Mouse (Mus musculus): ENCODE measurements around the gene Snorc. TPM values are rescaled to one million over a fixed set of nuclear protein-coding genes. Genes with fewer than 3 reads are reported as not detected.
"Not testable (repeated sequence)": the region's sequence is repeated elsewhere in the genome, so short reads cannot be mapped to it uniquely, and the experiment has no call there.

The Snorc gene
- not detected for total RNA-seq (2021)
- polyA plus RNA-seq (2012; rRNA removed): 1.6 TPM in 1 of 2 replicates, not detected in the other
- long read RNA-seq: 0 reads

DNA sequence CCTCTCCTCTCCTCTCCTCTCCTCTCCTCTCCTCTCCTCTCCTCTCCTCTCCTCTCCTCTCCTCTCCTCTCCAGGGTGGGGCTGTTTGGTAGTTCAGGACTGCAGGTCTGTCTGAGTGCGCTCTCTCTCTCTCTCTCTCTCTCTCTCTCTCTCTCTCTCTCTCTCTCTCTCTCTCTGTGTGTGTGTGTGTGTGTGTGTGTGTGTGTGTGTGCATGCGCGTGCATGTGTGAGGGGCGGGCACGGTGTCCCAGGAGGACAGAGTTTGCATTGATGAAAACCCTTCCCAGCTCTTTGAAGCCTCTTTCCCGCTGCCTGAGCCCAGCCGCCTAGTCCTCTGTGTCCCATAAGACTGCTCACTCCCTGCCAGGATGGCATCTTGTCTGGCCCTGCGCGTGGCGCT lies at the start of gene Snorc:
Gene Snorc (plus strand): TSS at position 301 of the 400 bp plus-strand sequence.
- H3K27ac ChIP-seq; H3K79me2 ChIP-seq (replicated peaks; ENCODE audit: control insufficient read depth, insufficient read depth, low read length); H3K9ac ChIP-seq (ENCODE audit: low read depth, low read length); DNase-seq; H3K36me3 ChIP-seq (ENCODE audit: control insufficient read depth, insufficient read depth, low read length); H3K27me3 ChIP-seq (ENCODE audit: control insufficient read depth, insufficient read depth, low read length); H3K4me3 ChIP-seq; H3K4me1 ChIP-seq (ENCODE audit: control insufficient read depth, insufficient read depth, low read length): not testable (repeated sequence)
- intact Hi-C loops (cut with DNase I): loop anchor here (5.0 kb wide), 1 partner anchor 252 kb away; no protein-coding TSS in a partner anchor
- WGBS: 51% methylated on average over 10 of the region's 10 CpGs

DNA sequence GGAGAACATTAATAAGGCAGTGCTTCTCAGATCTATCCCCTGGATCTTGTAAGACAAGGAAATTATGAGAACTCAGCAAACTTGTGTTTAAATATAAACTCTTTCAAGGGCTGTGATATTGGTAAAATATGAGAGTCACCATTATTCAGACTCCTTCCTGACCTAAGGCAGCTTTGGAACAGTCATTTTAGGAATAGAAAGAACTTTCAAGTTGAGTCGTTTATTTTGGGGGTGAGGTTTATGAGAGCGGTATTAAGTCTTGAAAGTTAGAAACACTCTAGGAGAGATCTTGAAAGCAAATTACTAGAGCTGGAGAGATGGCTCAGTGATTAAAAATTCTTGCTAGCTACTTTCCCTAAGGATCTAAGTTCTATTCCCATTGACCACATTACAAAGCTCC lies 34.9 kb upstream of the Snorc start:
- Histone ChIP-seq H3K27ac (no peak overlapping the region), H3K4me3 (no peak overlapping the region), H3K9ac (ENCODE audit: low read depth, low read length) (no peak overlapping the region), H3K79me2 (replicated peaks; ENCODE audit: control insufficient read depth, insufficient read depth, low read length) (no peaks in the 10 kb centered on the region), H3K36me3 (ENCODE audit: control insufficient read depth, insufficient read depth, low read length) (peaks cover 8% of the 10 kb centered on the region), H3K4me1 (ENCODE audit: control insufficient read depth, insufficient read depth, low read length) (peaks cover 1% of the 10 kb centered on the region; the same call in 1 of the 2 replicates), H3K27me3 (ENCODE audit: control insufficient read depth, insufficient read depth, low read length) (no peaks in the 10 kb centered on the region)
- intact Hi-C loops (cut with DNase I): no loop called here
- no peak for DNase-seq
- 93% methylated on average over 2 of the region's 2 CpGs for WGBS
- no peak for TF ChIP-seq POLR2A (IDR thresholded peaks at IDR 0.05; ENCODE audit: insufficient read depth, low read depth, low read length)
- TF ChIP-seq CTCF (IDR thresholded peaks at IDR 0.05): no peak
- no peak for TF ChIP-seq EP300 (IDR thresholded peaks at IDR 0.05; ENCODE audit: insufficient read depth, low read depth, low read length)

DNA sequence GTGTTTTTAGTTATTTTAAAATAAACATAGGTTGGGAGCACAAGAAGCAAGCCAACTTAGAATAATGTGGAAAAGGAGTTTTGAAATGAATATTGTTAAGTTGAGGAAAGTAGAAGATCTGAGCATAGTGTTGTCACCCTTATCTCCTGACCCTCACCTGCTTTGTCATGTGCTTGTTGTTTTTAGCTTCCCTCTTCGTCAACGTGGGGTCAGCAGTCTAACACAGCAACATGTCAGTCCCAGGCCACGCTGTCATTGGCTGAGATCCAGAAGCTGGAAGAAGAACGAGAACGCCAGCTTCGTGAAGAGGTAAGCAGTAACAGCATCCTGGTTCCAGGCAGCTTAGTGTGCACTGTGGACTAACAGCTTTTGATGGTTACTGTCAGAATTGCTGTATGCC lies 33.5 kb upstream of the Snorc start:
- peaks cover 8% of the 10 kb centered on the region for H3K36me3 ChIP-seq (ENCODE audit: control insufficient read depth, insufficient read depth, low read length)
- no peaks in the 10 kb centered on the region for H3K27me3 ChIP-seq (ENCODE audit: control insufficient read depth, insufficient read depth, low read length)
- H3K4me3 ChIP-seq: no peak overlapping the region
- no peak overlapping the region for H3K9ac ChIP-seq (ENCODE audit: low read depth, low read length)
- intact Hi-C loops (cut with DNase I): no loop called here
- TF ChIP-seq EP300 (IDR thresholded peaks at IDR 0.05; ENCODE audit: insufficient read depth, low read depth, low read length) (no peak), POLR2A (IDR thresholded peaks at IDR 0.05; ENCODE audit: insufficient read depth, low read depth, low read length) (no peak), CTCF (IDR thresholded peaks at IDR 0.05) (no peak)
- peaks cover 1% of the 10 kb centered on the region; the same call in 1 of the 2 replicates for H3K4me1 ChIP-seq (ENCODE audit: control insufficient read depth, insufficient read depth, low read length)
- WGBS: 35% methylated on average over 6 of the region's 6 CpGs
- DNase-seq: no peak
- no peak overlapping the region for H3K27ac ChIP-seq
- H3K79me2 ChIP-seq (replicated peaks; ENCODE audit: control insufficient read depth, insufficient read depth, low read length): no peaks in the 10 kb centered on the region

DNA sequence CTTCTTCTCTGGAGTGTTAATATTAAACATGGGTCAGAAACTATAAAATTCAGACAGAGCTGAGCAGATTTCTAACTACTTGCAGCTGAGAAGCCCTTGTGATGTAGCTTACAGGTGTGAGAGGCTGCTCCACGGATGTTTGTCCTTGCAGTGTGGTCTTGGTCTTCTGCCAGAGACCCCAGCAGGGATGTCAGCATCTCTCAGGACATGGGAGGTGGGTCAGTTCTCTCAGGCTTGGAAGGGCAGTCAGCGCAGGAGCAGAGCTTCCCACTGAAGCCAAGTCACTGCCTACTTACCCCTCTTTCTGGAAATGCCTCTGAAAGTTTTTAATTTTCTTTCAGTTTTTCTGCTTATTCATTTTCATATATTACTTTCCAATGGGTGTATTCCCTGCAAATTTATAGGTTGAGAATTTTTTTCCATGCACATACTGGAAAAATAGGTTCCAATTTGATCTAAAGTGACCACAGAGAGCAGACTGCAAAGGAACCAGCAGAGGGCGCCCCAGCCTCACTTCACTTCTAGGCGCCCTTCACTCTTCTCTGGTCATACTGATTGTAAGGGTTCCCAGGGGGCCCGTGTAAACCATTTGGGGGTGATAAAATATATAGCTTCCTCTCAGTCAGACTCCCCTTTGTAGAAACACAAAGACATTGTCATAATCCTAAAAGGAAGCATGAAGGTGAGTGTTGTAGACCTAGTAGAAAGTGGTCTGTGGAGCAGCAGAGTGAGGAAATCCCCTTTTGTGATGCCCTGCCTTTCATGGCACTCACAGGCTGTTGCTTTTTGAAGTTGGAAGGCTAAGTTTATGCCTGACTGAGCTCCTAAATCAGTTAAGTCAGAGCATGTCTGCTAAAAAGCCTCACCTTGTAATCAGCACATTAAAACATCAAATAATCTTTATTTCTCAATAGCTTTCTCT lies 22.6 kb upstream of the Snorc start:
- no peaks in the 10 kb centered on the region; the same call in 1 of the 2 replicates for H3K36me3 ChIP-seq (ENCODE audit: control insufficient read depth, insufficient read depth, low read length)
- H3K4me1 ChIP-seq (ENCODE audit: control insufficient read depth, insufficient read depth, low read length): no peaks in the 10 kb centered on the region

DNA sequence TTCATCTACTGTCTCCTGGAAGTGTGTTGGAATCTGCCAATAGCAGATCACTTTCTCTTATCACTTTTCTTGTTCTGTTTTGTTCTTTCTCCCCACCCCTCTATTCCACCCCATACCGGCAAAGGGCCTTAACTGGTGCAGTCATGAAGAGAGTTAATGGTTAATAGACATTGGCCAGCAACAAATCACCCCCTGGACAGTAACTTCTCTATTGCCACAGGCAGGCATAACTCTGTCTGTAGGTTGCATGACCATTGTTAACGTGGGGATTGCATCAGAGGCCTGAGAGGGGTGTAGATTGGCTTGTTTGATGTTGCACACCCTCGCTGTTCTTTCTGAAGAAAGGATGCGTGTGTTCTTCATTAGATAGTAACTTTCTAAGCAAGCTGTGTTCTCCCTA lies 20.6 kb upstream of the Snorc start:
- DNase-seq: no peak
- Histone ChIP-seq H3K4me1 (ENCODE audit: control insufficient read depth, insufficient read depth, low read length) (peaks cover 2% of the 10 kb centered on the region; the same call in 1 of the 2 replicates), H3K36me3 (ENCODE audit: control insufficient read depth, insufficient read depth, low read length) (peaks cover 6% of the 10 kb centered on the region), H3K79me2 (replicated peaks; ENCODE audit: control insufficient read depth, insufficient read depth, low read length) (no peaks in the 10 kb centered on the region), H3K27ac (no peak overlapping the region), H3K4me3 (no peak overlapping the region), H3K9ac (ENCODE audit: low read depth, low read length) (no peak overlapping the region), H3K27me3 (ENCODE audit: control insufficient read depth, insufficient read depth, low read length) (no peaks in the 10 kb centered on the region)
- intact Hi-C loops (cut with DNase I): no loop called here
- TF ChIP-seq CTCF (IDR thresholded peaks at IDR 0.05) (no peak), POLR2A (IDR thresholded peaks at IDR 0.05; ENCODE audit: insufficient read depth, low read depth, low read length) (no peak), EP300 (IDR thresholded peaks at IDR 0.05; ENCODE audit: insufficient read depth, low read depth, low read length) (no peak)
- WGBS: 87% methylated on average over 4 of the region's 4 CpGs

More for the DNA sequence above, 22.6 kb upstream of the Snorc start:
- H3K9ac ChIP-seq (ENCODE audit: low read depth, low read length): no peak overlapping the region
- H3K4me3 ChIP-seq: no peak overlapping the region
- H3K27ac ChIP-seq: no peak overlapping the region
- TF ChIP-seq POLR2A (IDR thresholded peaks at IDR 0.05; ENCODE audit: insufficient read depth, low read depth, low read length): no peak
- 0 out of 2 replicates have a peak, but pooled peaks have one; percentile 16 for TF ChIP-seq EP300 (IDR thresholded peaks at IDR 0.05; ENCODE audit: insufficient read depth, low read depth, low read length)
- TF ChIP-seq CTCF (IDR thresholded peaks at IDR 0.05): peak; percentile 92
- intact Hi-C loops (cut with DNase I): loop anchor here (2.0 kb wide), 2 partner anchors 161 to 307 kb away; partner anchors contain the start of gene Atg16l1
- peak; percentile 40 to 68 for DNase-seq
- H3K27me3 ChIP-seq (ENCODE audit: control insufficient read depth, insufficient read depth, low read length): no peaks in the 10 kb centered on the region
- WGBS: 42% methylated on average over 5 of the region's 5 CpGs
- H3K79me2 ChIP-seq (replicated peaks; ENCODE audit: control insufficient read depth, insufficient read depth, low read length): no peaks in the 10 kb centered on the region

DNA sequence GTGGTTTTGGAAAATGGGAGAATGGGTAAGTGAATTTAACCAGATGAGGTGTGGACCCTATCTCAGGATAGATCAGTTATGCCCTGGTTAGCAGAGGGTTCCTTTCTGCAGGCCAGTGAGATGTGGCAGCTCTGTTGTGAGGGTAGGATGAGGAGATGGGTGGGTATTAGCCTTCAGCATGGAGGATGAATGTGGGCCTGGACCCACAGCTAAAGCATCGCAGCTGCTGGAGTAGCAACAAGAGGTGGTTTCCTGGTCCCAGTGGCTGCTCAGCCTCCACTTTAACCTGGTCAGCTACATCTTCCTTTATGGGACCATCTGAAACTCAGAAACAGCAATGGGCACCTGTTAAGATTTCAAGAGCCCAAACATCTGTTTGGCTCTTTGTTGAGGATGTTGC lies 13.6 kb upstream of the Snorc start:
- intact Hi-C loops (cut with DNase I): no loop called here

More for the DNA sequence above, 13.6 kb upstream of the Snorc start:
- H3K27ac ChIP-seq: no peak overlapping the region
- WGBS: 89% methylated on average over 1 of the region's 1 CpGs
- H3K4me3 ChIP-seq: no peak overlapping the region
- no peak overlapping the region for H3K9ac ChIP-seq (ENCODE audit: low read depth, low read length)
- no peak for DNase-seq
- H3K36me3 ChIP-seq (ENCODE audit: control insufficient read depth, insufficient read depth, low read length): peaks cover 6% of the 10 kb centered on the region; the same call in 1 of the 2 replicates
- no peaks in the 10 kb centered on the region for H3K27me3 ChIP-seq (ENCODE audit: control insufficient read depth, insufficient read depth, low read length)
- no peak for TF ChIP-seq CTCF (IDR thresholded peaks at IDR 0.05)
- no peaks in the 10 kb centered on the region for H3K79me2 ChIP-seq (replicated peaks; ENCODE audit: control insufficient read depth, insufficient read depth, low read length)
- H3K4me1 ChIP-seq (ENCODE audit: control insufficient read depth, insufficient read depth, low read length): peaks cover 2% of the 10 kb centered on the region; the same call in 1 of the 2 replicates
